Mouse (Mus musculus) testis, postnatal 10 days (tissue): ENCODE data around the gene 4933406M09Rik.

ENCODE experiments used
- DNase-seq: peaks from one replicate; pipeline ENCODE4 v3.0.0; 2021; ENCODE audit warnings: low spot score

Gene 4933406M09Rik

GRCm38 (mm10) chr1:134433002-134433401 lies 47.3 kb downstream of the 4933406M09Rik start:
- DNase-seq, result no peak

- no peak for DNase-seq
Observed at GRCm38 (mm10) chr1:134433473-134433872, 47.7 kb downstream of the 4933406M09Rik start.

GRCm38 (mm10) chr1:134435414-134435813 lies 49.7 kb downstream of the 4933406M09Rik start:
- no peak for DNase-seq

GRCm38 (mm10) chr1:134440437-134440836 lies 54.7 kb downstream of the 4933406M09Rik start:
- DNase-seq, result no peak
